Mouse (Mus musculus): ENCODE results near the gene Meis3. TPM values are rescaled to one million over a fixed set of nuclear protein-coding genes. Genes with fewer than 3 reads are reported as not detected.
A peak's percentile ranks its signal among the peaks of the same experiment; 100 is the strongest.

The Meis3 gene
- total RNA-seq (2015; ENCODE audit: low replicate concordance) (not detected in 2 replicates), total RNA-seq (2017; ENCODE audit: low replicate concordance) (0.28 and 1.7 TPM in 2 replicates)

- ATAC-seq (replicated peaks; ENCODE audit: low FRiP score, poor library complexity, severe bottlenecking) = no peak
These were observed at the start of gene Meis3 for GRCm38 (mm10) chr7:16174597-16175541. Meis3 (plus strand) TSS chr7:16175090.

DNA sequence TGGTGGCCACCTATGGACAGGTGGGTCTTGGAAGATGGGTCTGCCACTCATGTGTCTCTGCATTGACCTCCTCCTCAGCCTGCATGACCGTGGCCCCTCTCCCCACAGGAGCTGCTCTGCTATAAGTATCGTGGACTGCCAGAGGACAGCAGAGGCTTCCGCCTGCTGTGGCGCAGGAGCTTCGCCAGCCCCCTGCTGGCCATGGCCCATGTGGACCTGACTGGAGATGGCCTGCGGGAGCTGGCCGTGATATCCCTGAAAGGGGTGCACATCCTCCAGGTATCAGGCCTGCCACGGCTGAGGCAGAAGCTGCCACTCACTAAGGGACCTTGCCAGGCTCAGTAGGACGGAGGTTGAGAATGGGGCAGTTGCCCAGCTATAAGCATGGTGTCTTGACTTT, 49.1 kb upstream of the Meis3 start:
- no peak for ATAC-seq (replicated peaks; ENCODE audit: low FRiP score, poor library complexity, severe bottlenecking)

DNA sequence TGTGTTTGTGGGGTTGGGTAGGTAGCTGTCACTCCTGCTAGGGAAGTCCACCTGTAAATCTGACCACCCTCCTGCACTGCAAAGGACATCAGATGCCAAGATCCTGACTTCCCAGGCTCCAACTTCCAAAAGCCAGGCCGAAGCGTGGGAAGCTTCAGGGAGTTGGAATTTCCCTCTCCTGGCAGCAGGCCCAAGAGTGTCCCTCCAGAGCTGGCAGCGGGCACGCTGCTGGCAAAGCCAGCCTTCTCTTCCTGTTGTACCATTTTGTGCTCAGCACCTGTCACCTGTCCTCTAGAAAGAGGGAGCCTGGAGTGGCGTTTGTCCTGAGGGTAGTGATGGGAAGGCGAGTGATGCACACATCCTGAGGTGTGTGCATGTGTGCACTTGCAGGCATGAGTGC, 46.5 kb upstream of the Meis3 start:
- no peak for ATAC-seq (replicated peaks; ENCODE audit: low FRiP score, poor library complexity, severe bottlenecking)

- no peak for ATAC-seq (replicated peaks; ENCODE audit: low FRiP score, poor library complexity, severe bottlenecking)
These were observed 46.0 kb upstream of the Meis3 start for GRCm38 (mm10) chr7:16128899-16129298.

GRCm38 (mm10) chr7:16129421-16129845, 45.5 kb upstream of the Meis3 start, which contains the start of gene Slc8a2:
Slc8a2 (plus strand) TSS chr7:16129826.
- ATAC-seq (replicated peaks; ENCODE audit: low FRiP score, poor library complexity, severe bottlenecking) = peak; percentile 52; the same call in 1 of the 2 replicates

DNA sequence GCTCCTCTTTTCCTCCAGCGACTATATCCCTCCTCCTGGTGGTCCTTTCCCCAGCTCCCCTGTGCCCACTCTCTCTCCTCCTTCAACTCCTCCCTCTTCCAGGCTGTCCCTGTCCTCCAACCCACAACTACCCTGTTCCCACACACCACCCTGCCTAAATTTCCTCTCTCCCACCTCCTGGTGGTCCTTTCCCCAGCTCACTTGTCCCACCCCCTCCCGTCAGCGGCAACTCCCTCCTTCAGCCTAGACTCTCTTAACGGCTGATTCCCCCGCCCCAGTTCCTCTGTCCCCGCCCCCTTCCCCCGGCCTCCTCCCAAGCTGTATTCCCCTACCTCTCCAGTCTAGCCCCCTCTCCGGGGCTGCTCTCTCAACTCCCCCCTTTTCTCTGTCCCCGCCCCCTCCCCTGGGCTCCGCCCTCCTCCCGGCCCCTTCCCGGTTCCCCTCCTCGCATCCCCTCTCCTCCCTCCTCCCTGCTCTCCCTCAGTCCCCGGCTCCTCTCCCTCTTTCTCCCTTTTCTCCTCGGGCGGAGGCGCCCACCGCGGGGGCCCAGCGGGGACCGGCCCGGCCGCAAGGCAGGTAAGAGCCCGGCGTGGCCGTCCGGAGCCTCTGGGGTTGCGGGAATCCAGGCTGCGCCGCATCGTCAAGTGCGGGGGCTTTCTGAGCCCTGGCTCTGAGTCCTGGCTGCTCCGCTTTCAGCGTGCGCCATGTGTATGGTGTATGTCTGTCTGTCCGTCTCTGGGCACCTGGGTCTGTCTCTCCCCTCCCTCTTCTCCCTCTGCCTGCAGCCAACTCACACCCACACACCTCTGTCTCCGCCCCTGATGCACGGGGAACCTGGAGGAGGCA, 44.8 kb upstream of the Meis3 start:
- ATAC-seq (replicated peaks; ENCODE audit: low FRiP score, poor library complexity, severe bottlenecking) = no peak

- no peak for ATAC-seq (replicated peaks; ENCODE audit: low FRiP score, poor library complexity, severe bottlenecking)
These were observed 43.8 kb upstream of the Meis3 start for GRCm38 (mm10) chr7:16130956-16131634.

GRCm38 (mm10) chr7:16132161-16132581, 42.7 kb upstream of the Meis3 start:
- ATAC-seq (replicated peaks; ENCODE audit: low FRiP score, poor library complexity, severe bottlenecking) = no peak

- no peak for ATAC-seq (replicated peaks; ENCODE audit: low FRiP score, poor library complexity, severe bottlenecking)
These were observed 42.0 kb upstream of the Meis3 start for GRCm38 (mm10) chr7:16132926-16133325.

DNA sequence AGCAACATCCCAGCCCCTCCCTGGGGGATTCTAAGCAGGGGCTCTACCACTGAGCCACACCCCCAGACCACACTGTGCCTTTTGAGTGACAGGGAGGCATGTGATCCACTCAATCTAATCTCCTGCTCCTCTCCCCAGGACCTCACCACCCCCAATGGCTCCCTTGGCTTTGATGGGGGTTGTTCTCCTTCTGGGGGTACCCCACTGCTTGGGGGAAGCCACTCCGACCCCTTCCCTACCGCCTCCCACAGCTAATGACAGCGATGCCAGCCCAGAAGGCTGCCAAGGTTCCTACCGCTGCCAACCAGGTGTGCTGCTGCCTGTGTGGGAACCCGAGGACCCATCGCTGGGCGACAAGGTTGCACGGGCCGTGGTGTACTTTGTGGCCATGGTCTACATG, 41.2 kb upstream of the Meis3 start:
- ATAC-seq (replicated peaks; ENCODE audit: low FRiP score, poor library complexity, severe bottlenecking) = no peak

- no peak for ATAC-seq (replicated peaks; ENCODE audit: low FRiP score, poor library complexity, severe bottlenecking)
These were observed 39.9 kb upstream of the Meis3 start for GRCm38 (mm10) chr7:16134951-16135392.

- ATAC-seq (replicated peaks; ENCODE audit: low FRiP score, poor library complexity, severe bottlenecking) = no peak
These were observed 28.1 kb upstream of the Meis3 start for GRCm38 (mm10) chr7:16146489-16147410.

- no peak for ATAC-seq (replicated peaks; ENCODE audit: low FRiP score, poor library complexity, severe bottlenecking)
These were observed 27.2 kb upstream of the Meis3 start for GRCm38 (mm10) chr7:16147643-16148042.

DNA sequence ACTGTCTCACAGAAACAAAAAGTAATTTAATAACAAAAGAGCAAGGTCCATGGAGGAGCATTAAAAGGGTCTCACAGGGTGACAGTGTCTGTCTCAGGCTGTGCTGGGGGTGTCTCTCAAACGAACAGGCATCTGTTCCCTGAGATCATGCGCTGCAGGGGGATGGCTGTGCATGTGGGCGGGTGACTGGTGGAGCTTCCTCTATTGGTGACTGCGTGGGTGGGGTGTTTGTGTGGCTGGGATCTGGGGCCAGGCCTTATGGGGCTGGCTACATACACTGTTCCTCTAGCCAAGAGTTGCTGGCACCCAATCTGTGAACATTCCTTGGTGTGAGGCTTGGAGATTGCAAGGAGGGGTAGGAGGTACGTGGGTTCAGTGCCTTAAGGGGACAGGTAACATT, 25.6 kb upstream of the Meis3 start:
- no peak for ATAC-seq (replicated peaks; ENCODE audit: low FRiP score, poor library complexity, severe bottlenecking)

DNA sequence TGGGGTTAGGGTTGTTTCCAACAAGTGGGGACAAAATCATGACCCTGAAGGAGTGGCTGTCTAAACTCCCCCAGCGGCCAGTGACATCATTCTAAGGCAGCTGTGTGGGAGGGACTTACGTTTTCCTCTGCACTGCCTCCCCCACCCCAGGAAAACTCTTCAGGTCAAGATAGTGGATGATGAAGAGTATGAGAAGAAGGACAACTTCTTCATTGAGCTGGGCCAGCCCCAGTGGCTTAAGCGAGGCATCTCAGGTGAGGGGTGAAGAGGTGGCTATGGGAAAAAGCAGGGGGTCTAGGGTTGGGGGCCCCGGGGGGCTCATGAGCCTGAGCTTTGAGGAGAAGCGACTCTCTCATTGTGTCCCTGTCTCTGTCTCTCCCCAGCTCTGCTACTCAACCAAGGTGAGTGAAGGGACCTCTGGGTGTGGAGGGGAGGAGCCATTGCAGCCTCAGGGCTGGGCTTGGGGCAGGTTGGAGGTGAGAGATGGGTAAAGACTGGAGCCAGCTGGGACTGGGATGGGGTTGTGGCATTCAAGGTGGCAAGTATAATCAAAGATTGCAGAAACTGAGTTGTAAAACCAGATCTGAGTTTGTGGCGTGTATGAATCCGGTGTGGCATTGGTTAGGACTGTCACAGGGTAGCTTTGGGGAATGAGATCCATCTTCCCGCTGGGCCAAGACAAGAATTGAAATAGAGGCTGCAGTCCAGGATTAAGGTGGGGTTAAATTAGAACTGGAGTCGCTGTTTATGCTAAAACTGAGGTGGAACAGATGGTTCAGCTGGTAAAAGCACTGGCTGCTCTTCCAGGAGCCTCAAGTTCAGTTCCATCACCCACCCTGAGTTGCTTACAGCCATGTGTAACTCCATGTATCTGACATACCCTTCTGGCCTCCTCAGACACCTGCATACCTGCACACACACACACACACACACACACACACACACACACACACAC, 24.4 kb upstream of the Meis3 start:
- no peak for ATAC-seq (replicated peaks; ENCODE audit: low FRiP score, poor library complexity, severe bottlenecking)

DNA sequence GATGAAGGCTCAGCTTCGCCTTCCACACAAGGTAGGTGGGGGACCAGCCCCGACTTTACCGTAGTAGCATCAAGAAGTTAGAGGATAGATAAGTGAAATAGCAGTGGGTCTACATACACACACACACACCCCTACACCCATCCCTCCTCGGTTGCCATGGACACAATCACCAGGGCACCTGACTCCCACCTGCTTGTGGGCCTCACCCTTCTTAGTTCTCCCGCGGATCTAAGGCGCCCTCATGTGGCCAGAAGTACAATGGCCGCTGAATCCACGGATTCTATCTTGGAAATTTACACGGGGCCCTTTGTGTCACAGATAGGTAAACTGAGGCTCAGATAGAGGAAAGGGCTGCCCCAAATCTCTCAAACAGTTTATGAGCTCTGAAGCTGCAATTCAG, 21.4 kb upstream of the Meis3 start:
- ATAC-seq (replicated peaks; ENCODE audit: low FRiP score, poor library complexity, severe bottlenecking) = peak; percentile 60

- ATAC-seq (replicated peaks; ENCODE audit: low FRiP score, poor library complexity, severe bottlenecking) = no peak
These were observed 19.6 kb upstream of the Meis3 start for GRCm38 (mm10) chr7:16155132-16155872.

Data from erythroblast, adult 5-6 weeks (primary cell).